Mouse (Mus musculus) G1E-ER4 (cell line): ENCODE results near the gene Klhl10. TPM values are rescaled to one million over a fixed set of nuclear protein-coding genes. Genes with fewer than 3 reads are reported as not detected.

Source experiments
- GATA1 ChIP-seq: IDR thresholded peaks from one replicate; pipeline ENCODE4 v1.8.0; 2012; ENCODE audit warnings: low read length, inconsistent platforms
- polyA plus RNA-seq: library from polyadenylated mRNA; stranded (reverse); fragments of >175 nt; gene quantifications from 2 replicates; pipeline ENCODE4 v1.2.3, GENCODE M21; 2012

Klhl10 gene
- polyA plus RNA-seq, 1 experiment = 0.09 TPM

GRCm38 (mm10) chr11:100404456-100405074 lies 37.2 kb upstream of the Klhl10 start:
- no peak for TF ChIP-seq GATA1

DNA sequence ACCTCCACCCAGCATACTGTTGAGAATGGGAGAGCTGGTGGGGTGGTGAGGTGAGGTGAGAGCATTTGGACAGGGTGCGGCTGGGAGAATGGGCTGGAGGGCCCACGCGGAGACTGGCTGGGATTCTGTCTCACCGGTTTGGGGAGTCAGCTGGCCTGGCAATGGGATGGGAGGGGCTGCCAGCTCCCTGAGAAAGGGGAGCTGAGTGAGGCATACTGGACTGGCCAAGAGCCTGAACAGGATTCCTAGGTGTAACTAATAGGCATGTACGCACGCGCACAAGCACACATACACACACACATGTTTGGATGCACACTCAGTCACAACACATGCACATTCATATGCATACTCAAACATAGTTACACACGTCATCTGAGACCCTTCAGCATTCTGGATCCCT lies 35.4 kb upstream of the Klhl10 start:
- no peak for TF ChIP-seq GATA1

GRCm38 (mm10) chr11:100406995-100407705 lies 34.6 kb upstream of the Klhl10 start:
- no peak for TF ChIP-seq GATA1

DNA sequence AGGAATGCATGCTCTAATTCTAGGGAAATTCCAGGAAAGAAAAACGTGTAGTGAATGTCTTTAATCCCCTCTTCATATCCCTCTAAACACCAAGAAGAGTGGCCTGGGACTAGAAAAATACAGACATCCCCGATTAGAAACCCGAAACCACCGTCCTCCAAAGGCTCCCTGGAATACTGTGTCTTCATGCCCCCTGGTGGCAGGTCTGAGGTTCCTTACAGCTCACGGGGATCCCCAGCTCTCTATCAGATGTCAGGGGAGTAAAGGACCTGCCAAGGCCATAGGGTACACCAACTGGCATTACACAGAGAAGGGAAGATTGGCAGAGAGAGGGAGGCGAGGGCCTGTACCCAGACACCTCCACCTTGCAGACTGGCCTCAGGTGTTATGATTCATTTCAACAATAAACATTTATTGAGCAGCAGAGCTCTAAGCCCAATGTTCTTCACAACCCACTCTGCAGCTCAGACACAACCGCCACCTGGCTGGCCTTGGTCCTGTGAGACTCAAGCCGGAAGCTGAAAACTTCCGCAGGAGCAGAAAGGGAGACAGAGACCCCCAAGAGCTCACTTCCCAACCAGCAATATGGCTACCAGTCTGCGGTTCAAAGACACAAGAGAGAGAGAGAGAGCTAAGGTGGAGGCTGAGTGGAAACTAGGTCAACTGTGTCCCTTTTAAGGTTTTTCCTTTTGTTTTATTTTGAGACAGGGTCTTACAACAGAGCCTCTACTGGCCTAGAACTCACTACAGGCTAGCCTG lies 33.5 kb upstream of the Klhl10 start:
- TF ChIP-seq GATA1 = no peak

GRCm38 (mm10) chr11:100408835-100409462 lies 32.8 kb upstream of the Klhl10 start:
- TF ChIP-seq GATA1 = no peak

- no peak for TF ChIP-seq GATA1
Observed at GRCm38 (mm10) chr11:100409686-100410085, 32.0 kb upstream of the Klhl10 start.

- TF ChIP-seq GATA1 = no peak
Observed at GRCm38 (mm10) chr11:100411736-100412135, 30.0 kb upstream of the Klhl10 start.

- no peak for TF ChIP-seq GATA1
Observed at GRCm38 (mm10) chr11:100413541-100413940, 28.2 kb upstream of the Klhl10 start.

DNA sequence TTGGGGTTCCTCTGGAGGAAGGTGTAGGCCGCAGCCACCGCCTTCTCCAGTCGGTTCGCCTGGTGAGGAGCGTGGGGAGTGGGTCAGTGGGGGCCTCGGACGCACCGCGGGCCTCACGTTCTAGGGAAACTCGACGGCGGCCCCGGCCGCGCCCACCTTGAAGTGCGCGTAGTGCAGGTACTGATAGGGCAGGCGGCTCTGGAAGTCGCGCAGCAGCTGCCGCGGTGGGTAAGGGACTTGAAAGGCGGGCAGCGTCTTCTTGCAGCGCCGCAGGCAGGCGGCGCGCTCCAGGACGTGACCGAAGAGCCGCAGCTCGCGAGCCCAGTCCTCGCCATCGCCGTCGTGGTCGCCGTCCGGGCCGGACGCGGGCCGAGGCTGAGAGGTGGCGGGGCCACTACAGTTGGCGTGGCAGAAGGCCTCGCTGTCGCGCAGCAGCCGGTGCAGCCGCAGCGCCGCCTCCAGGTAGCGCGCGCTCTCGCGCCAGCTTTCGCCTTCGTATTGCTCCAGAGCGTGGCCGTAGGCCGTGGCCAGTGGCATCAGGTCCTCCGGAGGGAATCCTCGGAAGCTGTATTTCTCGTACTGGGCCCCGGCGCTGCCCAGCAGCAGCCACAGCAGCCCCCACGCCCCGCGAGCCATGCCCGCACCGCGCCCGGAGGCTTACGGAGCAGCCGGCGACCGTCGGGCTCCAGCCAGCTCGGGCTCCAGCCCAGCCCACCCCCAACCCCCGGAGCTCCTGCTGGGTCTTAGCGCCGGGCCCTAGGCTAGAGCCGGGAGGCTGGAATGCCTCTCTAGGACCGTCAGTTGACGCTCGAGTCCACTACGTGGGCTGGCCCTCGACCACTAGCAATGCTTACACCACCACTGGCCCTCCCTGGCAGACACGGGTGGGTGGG lies 27.4 kb upstream of the Klhl10 start, which contains the start of gene P3h4:
Gene P3h4 (minus strand): TSS at position 816 of the 893 bp plus-strand sequence.
- no peak for TF ChIP-seq GATA1

- no peak for TF ChIP-seq GATA1
Observed at GRCm38 (mm10) chr11:100414914-100415822, 26.5 kb upstream of the Klhl10 start, which contains the start of gene Fkbp10. Gene Fkbp10 (plus strand): TSS chr11:100415697.

- TF ChIP-seq GATA1 = no peak
Observed at GRCm38 (mm10) chr11:100421537-100421936, 20.2 kb upstream of the Klhl10 start.

GRCm38 (mm10) chr11:100423836-100424235 lies 17.9 kb upstream of the Klhl10 start:
- TF ChIP-seq GATA1 = no peak

DNA sequence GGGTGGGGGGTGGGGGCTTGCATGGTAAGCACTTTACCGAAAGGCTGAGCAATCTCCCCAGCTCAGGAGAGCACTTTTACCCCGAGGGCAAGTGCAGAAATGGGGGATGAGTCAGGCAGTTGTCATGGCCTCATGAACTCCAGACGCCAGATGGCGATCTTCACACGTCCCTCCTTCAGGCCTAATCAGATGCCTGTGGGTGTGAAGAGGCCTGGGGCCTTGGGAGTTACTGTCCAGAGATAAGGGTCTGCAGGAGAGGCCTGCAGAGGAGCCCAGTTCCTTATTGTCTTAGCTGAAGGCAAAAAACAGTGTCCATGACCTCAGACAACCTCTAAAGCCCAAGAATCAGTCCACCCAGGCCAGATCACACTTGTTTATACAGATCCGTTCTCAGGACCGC lies 15.9 kb upstream of the Klhl10 start:
- peak; percentile 36 for TF ChIP-seq GATA1

DNA sequence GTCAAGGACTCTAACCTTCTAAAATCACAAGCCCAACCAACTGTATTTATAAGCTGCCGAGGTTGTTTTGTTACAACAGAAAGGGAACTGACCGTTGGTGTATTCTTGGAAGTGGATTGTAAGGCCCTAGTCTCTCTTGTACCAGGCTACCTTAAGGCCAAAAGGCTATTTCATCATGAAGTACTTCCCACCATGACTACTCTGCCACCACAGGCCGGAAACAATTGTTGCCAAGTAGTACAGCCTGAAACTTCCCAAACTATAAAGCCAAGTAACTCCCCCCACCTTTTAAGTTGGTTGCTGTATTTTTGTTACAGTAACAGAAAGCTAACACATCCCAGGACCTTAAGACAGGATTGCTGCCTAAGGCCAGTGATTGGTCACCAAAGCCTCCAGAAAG lies 14.9 kb upstream of the Klhl10 start:
- TF ChIP-seq GATA1 = no peak
